Mouse (Mus musculus): ENCODE data around the gene Efcab2. TPM values are rescaled to one million over a fixed set of nuclear protein-coding genes. Genes with fewer than 3 reads are reported as not detected.

Gene Efcab2
- 16.2 and 19.1 TPM in 2 replicates for polyA plus RNA-seq (2015; fragmentation: Nextera tagmentation; extraction: Ambion mirVana)

DNA sequence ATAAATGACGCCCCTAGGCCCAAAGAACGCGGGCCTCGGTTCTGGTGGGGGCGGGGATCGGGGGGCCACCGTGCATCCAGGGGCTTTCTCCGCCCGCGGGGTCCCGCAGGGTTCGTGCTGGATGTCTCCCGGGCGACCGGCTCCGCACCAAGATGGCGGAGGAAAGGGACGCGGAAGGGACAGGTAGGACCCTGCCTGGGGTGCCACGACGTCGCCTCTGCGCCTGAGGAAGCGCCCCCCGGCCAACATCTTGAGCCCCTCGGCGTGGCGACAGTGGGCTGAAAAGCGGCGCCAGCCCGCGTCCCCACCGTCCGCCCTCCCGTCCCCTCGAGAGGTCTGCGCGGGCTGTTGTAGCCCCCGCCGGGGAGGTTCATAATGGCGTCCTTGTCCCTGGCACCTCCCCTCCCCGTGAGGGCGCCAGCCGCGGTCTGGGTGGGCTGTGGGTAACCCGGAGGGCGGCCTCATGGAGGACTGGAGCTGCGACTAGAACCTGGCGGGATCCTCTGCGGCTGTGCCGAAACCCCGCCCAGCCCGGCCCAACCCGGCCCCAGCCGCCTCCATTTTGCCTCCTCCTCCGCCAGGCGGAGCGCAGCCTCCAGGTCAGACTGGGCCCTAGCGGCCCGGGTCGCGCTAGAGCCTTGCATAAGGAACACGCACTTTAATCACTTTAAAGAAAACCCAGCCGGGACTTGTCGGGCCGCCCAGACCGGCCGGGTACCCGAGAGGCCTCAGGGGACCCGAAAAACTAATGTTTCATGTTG lies at the start of gene Efcab2:
TSS of gene Efcab2 (plus strand) at position 135 of the 761 bp plus-strand sequence.
- peak; percentile 96 for ATAC-seq (replicated peaks; ENCODE audit: extremely low read depth, insufficient read depth, low FRiP score)
- no peaks in the 10 kb centered on the region for H3K36me3 ChIP-seq (ENCODE audit: control insufficient read depth, insufficient read depth)

DNA sequence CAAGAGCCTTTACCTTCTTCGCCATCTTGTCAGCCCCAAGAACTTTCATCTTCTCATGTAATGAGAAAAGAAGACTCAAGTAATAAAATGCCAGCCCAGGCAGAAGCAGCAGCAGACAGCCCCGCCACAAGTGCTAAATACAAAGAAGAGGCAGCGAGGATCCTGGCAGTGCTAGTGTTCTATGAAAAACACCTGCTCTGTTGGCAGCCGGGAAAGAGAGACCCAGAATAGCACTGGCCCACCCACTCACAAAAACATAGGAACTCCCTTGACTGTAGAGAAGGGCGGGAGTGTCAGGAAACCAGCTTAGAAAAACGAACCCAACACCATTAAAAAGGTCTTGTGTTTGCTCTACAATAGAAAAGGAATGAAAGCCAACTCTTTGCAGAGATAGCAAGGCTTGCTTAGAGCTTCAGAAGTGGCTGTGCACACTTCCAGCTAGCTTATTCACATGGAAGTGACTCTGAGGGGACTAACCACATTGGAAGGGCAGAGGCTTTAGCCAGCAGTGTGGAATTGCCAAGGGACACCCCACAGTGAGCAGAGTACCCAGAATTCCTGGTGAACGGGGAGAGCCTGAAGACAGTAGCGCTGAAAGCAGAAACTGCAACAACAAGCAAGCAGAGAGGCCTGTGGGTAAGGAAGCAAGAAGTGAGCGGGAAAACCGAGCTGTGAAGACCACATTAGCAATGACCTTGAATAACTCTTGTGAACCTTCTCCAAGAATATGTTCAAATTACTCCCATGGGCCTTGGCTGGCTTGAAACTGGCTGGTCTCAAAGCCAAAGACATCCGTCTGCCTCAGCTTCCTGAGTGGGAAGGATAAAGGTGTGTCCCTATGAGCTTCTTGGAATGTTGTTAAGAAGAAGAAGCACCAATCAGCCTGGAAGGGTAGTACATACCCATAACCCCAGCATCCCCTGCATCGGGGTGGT lies 47.8 kb upstream of the Efcab2 start:
- Histone ChIP-seq H3K27ac (ENCODE audit: low read length) (peak overlapping the region; percentile 30; the same call in 1 of the 2 replicates), H3K36me3 (ENCODE audit: control insufficient read depth, insufficient read depth) (no peaks in the 10 kb centered on the region), H3K27me3 (ENCODE audit: control insufficient read depth, insufficient read depth, low read length) (no peaks in the 10 kb centered on the region), H3K4me3 (ENCODE audit: low read length) (no peak overlapping the region), H3K9ac (ENCODE audit: low read length) (no peak overlapping the region), H3K9me3 (replicated peaks; ENCODE audit: control insufficient read depth, low read length) (no peaks in the 10 kb centered on the region), H3K4me2 (ENCODE audit: low read depth, low read length) (no peak overlapping the region), H3K4me1 (ENCODE audit: control insufficient read depth, insufficient read depth, low read length) (no peaks in the 10 kb centered on the region)
- 60% methylated on average over 12 of the region's 12 CpGs for WGBS
- no peak for ATAC-seq (replicated peaks; ENCODE audit: extremely low read depth, insufficient read depth, low FRiP score)

More for the DNA sequence above, at the start of gene Efcab2:
- H3K27ac ChIP-seq (ENCODE audit: low read length): peak within 1 kb of the TSS; percentile 100
- H3K4me1 ChIP-seq (ENCODE audit: control insufficient read depth, insufficient read depth, low read length): peaks cover 2% of the 10 kb centered on the region; the same call in 1 of the 2 replicates
- peak within 1 kb of the TSS; percentile 93 for H3K9ac ChIP-seq (ENCODE audit: low read length)
- H3K4me3 ChIP-seq (ENCODE audit: low read length): peak within 1 kb of the TSS; percentile 83
- no peaks in the 10 kb centered on the region for H3K27me3 ChIP-seq (ENCODE audit: control insufficient read depth, insufficient read depth, low read length)
- peak within 1 kb of the TSS; percentile 65 for H3K4me2 ChIP-seq (ENCODE audit: low read depth, low read length)
- WGBS: under 1% methylated on average over 69 of the region's 70 CpGs
- no peaks in the 10 kb centered on the region for H3K9me3 ChIP-seq (replicated peaks; ENCODE audit: control insufficient read depth, low read length)

DNA sequence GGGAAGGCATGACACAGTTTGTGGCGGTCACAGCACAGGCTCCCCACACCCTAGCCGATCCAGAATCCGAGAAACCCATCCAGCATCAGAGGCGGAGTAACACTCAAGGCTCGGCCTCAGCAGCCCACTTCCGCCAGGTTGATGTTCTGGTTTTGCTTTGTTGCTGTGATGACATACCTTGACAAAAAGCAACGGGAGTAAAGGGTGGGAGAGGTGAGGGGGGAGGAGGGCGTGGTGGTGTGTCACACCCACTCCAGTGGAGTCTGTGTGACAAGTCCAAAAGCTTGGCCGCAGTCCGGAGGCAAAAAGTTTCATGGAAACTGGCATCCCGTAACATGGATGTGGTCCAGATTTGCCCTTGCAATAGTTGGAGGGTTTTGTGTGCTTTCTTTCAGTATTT lies 45.6 kb upstream of the Efcab2 start:
- 78% methylated on average over 11 of the region's 11 CpGs for WGBS
- Histone ChIP-seq H3K4me3 (ENCODE audit: low read length) (no peak overlapping the region), H3K27me3 (ENCODE audit: control insufficient read depth, insufficient read depth, low read length) (no peaks in the 10 kb centered on the region), H3K27ac (ENCODE audit: low read length) (no peak overlapping the region), H3K36me3 (ENCODE audit: control insufficient read depth, insufficient read depth) (no peaks in the 10 kb centered on the region), H3K9me3 (replicated peaks; ENCODE audit: control insufficient read depth, low read length) (no peaks in the 10 kb centered on the region), H3K4me2 (ENCODE audit: low read depth, low read length) (no peak overlapping the region), H3K9ac (ENCODE audit: low read length) (no peak overlapping the region), H3K4me1 (ENCODE audit: control insufficient read depth, insufficient read depth, low read length) (no peaks in the 10 kb centered on the region)
- no peak for ATAC-seq (replicated peaks; ENCODE audit: extremely low read depth, insufficient read depth, low FRiP score)

DNA sequence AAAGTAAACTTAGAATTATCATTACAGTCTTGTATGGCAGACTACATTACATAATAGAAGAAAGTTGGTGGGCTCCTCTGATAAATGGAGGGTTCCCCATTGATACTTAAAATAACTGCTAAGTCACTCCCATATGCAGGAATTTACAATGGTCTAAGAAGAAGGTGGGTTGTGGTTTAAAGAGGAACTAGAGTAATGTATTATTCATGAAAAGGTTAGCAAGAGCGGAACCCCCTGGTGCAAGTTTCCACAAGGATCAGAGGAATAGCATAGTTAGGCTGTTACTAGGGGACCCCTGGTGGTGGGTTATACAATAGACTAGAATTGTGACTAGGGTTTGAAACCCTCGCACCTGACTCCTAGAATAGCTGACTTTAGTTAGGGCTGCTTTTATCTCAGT lies 45.2 kb upstream of the Efcab2 start:
- no peaks in the 10 kb centered on the region for H3K36me3 ChIP-seq (ENCODE audit: control insufficient read depth, insufficient read depth)
- H3K9me3 ChIP-seq (replicated peaks; ENCODE audit: control insufficient read depth, low read length): no peaks in the 10 kb centered on the region
- no peak for ATAC-seq (replicated peaks; ENCODE audit: extremely low read depth, insufficient read depth, low FRiP score)
- no peak overlapping the region for H3K27ac ChIP-seq (ENCODE audit: low read length)
- no peak overlapping the region for H3K4me3 ChIP-seq (ENCODE audit: low read length)
- H3K27me3 ChIP-seq (ENCODE audit: control insufficient read depth, insufficient read depth, low read length): no peaks in the 10 kb centered on the region
- 91% methylated on average over 2 of the region's 2 CpGs for WGBS
- no peaks in the 10 kb centered on the region for H3K4me1 ChIP-seq (ENCODE audit: control insufficient read depth, insufficient read depth, low read length)
- H3K9ac ChIP-seq (ENCODE audit: low read length): no peak overlapping the region
- no peak overlapping the region for H3K4me2 ChIP-seq (ENCODE audit: low read depth, low read length)

DNA sequence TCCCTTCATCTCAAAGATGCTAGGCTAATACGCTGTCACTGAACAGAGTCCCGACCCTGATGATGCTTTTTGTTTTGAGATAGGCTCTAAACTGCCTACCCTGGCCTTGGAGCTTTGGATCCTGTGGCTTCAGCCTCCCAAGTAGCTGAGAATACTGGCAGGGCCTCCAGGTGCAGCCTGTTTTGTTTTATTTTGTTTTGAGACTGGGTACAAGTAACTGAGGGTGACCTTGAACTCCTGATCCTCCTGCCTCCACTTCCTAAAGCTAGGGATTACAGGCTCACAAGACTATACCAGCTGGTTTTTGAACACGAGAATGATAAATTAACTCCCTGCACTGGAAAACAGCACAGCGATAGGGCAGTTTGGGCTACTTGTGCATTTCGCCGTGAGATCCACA lies 40.7 kb upstream of the Efcab2 start:
- Histone ChIP-seq H3K27me3 (ENCODE audit: control insufficient read depth, insufficient read depth, low read length) (no peaks in the 10 kb centered on the region), H3K9ac (ENCODE audit: low read length) (no peak overlapping the region), H3K27ac (ENCODE audit: low read length) (no peak overlapping the region), H3K4me3 (ENCODE audit: low read length) (no peak overlapping the region), H3K4me1 (ENCODE audit: control insufficient read depth, insufficient read depth, low read length) (peaks cover 18% of the 10 kb centered on the region), H3K9me3 (replicated peaks; ENCODE audit: control insufficient read depth, low read length) (no peaks in the 10 kb centered on the region), H3K36me3 (ENCODE audit: control insufficient read depth, insufficient read depth) (no peaks in the 10 kb centered on the region), H3K4me2 (ENCODE audit: low read depth, low read length) (no peak overlapping the region)
- 86% methylated on average over 6 of the region's 6 CpGs for WGBS
- no peak for ATAC-seq (replicated peaks; ENCODE audit: extremely low read depth, insufficient read depth, low FRiP score)

DNA sequence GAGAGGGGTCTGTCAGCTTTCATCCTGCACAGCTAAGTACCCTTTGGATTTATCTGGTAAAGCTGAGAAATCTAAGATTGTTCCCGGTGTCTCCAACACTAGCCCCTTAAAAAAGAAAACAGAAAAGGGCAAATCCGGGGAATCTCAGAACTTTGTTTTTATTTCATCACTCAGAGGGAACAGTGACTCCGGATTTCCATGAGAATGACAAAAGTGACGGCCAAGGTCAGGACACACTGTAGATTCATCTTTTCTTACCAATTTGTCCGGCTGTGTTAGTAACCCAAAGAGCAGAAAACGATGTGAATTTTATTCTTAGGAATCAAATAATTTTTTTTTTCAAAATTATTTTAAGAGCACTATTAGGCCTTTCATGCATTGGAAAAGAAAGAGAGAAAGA lies 37.8 kb upstream of the Efcab2 start:
- no peaks in the 10 kb centered on the region for H3K27me3 ChIP-seq (ENCODE audit: control insufficient read depth, insufficient read depth, low read length)
- H3K9ac ChIP-seq (ENCODE audit: low read length): no peak overlapping the region; the same call in 1 of the 2 replicates
- 63% methylated on average over 6 of the region's 6 CpGs for WGBS
- peaks cover 18% of the 10 kb centered on the region for H3K4me1 ChIP-seq (ENCODE audit: control insufficient read depth, insufficient read depth, low read length)
- no peaks in the 10 kb centered on the region for H3K9me3 ChIP-seq (replicated peaks; ENCODE audit: control insufficient read depth, low read length)
- H3K4me2 ChIP-seq (ENCODE audit: low read depth, low read length): peak overlapping the region; percentile 92; the same call in 1 of the 2 replicates
- H3K4me3 ChIP-seq (ENCODE audit: low read length): no peak overlapping the region
- H3K36me3 ChIP-seq (ENCODE audit: control insufficient read depth, insufficient read depth): no peaks in the 10 kb centered on the region
- peak overlapping the region; percentile 99 for H3K27ac ChIP-seq (ENCODE audit: low read length)
- no peak for ATAC-seq (replicated peaks; ENCODE audit: extremely low read depth, insufficient read depth, low FRiP score)

DNA sequence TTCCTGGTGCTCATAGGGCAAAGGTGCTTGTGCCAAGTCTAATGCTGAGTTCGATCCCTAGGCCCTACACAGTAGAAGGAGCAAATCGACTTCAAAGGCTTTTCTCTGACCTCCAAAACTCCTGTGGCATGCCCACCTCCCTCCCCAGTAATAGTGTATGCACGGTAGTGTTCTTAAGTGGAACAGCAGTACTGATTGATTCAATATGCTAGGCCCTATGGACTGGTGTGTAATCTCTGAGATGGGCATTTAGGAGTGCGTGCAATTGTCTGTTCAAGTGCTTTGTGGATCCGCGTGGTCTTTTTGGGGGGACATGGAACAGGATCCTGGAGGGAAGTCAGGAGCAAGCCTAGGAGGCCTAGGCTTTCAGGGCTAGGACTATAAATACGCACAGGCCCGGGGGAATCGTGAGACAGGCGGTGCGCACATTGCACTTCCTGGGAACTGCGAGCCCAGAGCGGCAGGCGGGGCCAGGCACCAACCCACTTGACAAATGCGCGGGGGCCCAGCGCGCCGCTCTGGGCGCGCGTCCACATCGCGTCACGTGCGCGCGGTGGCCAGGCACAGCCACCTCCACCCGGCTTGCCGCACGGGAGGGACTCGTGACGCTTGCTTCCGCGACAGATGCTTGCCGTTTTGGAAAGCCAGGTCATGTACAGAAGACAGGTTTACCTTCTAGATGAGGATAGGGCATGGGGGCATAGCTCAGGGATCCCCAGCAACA lies 37.2 kb upstream of the Efcab2 start:
- peak overlapping the region; percentile 99 for H3K27ac ChIP-seq (ENCODE audit: low read length)
- WGBS: 1% methylated on average over 36 of the region's 36 CpGs
- no peaks in the 10 kb centered on the region for H3K9me3 ChIP-seq (replicated peaks; ENCODE audit: control insufficient read depth, low read length)
- H3K36me3 ChIP-seq (ENCODE audit: control insufficient read depth, insufficient read depth): no peaks in the 10 kb centered on the region
- H3K9ac ChIP-seq (ENCODE audit: low read length): peak overlapping the region; percentile 78
- H3K27me3 ChIP-seq (ENCODE audit: control insufficient read depth, insufficient read depth, low read length): no peaks in the 10 kb centered on the region
- H3K4me3 ChIP-seq (ENCODE audit: low read length): peak overlapping the region; percentile 69
- H3K4me2 ChIP-seq (ENCODE audit: low read depth, low read length): peak overlapping the region; percentile 92
- peak; percentile 95 for ATAC-seq (replicated peaks; ENCODE audit: extremely low read depth, insufficient read depth, low FRiP score)
- peaks cover 18% of the 10 kb centered on the region for H3K4me1 ChIP-seq (ENCODE audit: control insufficient read depth, insufficient read depth, low read length)

DNA sequence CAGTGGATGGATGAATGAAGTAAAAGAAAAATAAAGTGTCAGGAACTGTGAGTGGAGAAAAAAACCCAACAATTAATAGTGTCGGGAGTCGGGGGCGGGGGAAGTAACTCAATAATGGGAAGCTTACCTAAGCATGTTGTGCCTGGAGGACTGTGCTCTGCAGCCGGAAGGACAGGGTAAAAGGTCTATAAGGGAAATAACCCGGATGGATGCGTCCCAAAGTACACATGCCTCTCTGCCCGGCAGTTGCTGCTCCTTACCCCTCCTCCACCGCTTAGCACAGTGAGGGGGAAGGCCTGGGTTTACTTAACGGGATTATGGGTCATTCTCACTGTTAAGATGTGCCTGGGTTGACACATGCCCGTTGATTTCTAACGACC lies 36.6 kb upstream of the Efcab2 start:
- Histone ChIP-seq H3K4me1 (ENCODE audit: control insufficient read depth, insufficient read depth, low read length) (peaks cover 18% of the 10 kb centered on the region), H3K4me3 (ENCODE audit: low read length) (peak overlapping the region; percentile 69), H3K9ac (ENCODE audit: low read length) (peak overlapping the region; percentile 78), H3K36me3 (ENCODE audit: control insufficient read depth, insufficient read depth) (no peaks in the 10 kb centered on the region), H3K9me3 (replicated peaks; ENCODE audit: control insufficient read depth, low read length) (no peaks in the 10 kb centered on the region), H3K4me2 (ENCODE audit: low read depth, low read length) (peak overlapping the region; percentile 92), H3K27me3 (ENCODE audit: control insufficient read depth, insufficient read depth, low read length) (no peaks in the 10 kb centered on the region), H3K27ac (ENCODE audit: low read length) (peak overlapping the region; percentile 99)
- WGBS: under 1% methylated on average over 11 of the region's 11 CpGs
- ATAC-seq (replicated peaks; ENCODE audit: extremely low read depth, insufficient read depth, low FRiP score): peak; percentile 80

All from heart, embryonic 16.5 days (tissue).